Mouse (Mus musculus) cerebellum, adult 9-11 months (tissue): ENCODE data around the gene Arid2.
"Not testable (repeated sequence)": the region's sequence is repeated elsewhere in the genome, so short reads cannot be mapped to it uniquely, and the experiment has no call there.

Source experiments
- DNase-seq: peaks from one replicate; pipeline ENCODE4 v3.0.0; 2022

Gene Arid2

GRCm38 (mm10) chr15:96287369-96287975 is at the start of gene Arid2:
TSS of gene Arid2 (plus strand) at chr15:96287518.
- DNase-seq = peak; percentile 81

DNA sequence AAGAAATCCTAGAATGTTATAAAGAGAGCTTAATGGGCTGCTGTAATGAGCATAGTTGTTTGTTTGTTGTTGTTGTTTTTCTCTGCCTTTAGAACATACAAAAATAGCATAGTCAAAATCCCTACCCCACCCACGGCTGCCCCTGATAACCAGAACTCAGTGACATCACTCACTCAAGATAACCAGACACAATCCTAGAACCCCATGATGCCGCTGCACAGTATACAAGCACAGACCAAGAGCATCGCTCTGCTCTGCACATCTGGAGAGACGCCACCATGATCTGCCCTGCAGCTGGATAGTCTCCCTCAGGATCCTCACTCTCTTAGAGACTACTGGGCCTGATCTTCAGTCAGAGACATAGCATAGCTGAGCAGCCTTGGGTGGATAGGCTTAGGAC is 49.2 kb upstream of the Arid2 start:
- no peak for DNase-seq

DNA sequence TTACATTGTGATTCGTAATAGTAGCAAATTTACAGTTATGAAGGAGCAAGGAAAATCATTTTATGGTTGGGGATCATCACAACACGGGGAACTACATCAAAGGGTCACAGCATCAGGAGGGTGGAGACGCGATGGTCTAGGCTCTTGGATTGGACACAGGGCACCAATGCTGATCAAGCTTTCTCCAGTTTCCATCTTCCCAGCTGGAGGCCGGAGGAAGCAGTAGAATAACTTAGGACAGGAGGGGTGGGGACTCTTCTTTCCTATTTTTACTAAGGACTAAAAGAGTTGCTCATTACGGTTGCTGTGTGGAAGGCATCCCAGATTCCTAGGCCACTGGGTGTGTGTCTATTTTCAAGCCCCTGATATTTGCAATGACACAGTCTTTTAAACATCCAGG is 43.1 kb upstream of the Arid2 start:
- no peak for DNase-seq

GRCm38 (mm10) chr15:96244715-96245114 is 42.6 kb upstream of the Arid2 start:
- not testable (repeated sequence) for DNase-seq

DNA sequence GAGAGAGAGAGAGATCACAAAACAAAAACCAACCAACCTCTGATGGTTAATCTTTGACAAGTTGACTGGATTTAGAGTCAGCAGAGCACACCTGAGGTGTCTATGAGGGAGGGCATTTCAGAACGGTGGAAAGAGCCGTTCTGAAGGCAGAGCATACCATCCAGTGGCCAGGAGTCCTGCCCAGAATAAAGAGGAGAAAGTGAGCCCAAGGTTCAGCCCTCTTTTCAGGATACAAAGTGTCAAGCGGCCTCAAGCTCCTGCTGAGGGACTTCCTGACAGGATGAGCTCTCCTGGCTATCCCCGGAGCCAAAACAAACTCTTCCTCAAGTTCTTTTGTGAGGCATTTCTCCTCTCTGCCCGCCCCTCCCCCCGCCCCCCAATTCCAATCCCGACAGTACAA is 33.5 kb upstream of the Arid2 start:
- DNase-seq = no peak

DNA sequence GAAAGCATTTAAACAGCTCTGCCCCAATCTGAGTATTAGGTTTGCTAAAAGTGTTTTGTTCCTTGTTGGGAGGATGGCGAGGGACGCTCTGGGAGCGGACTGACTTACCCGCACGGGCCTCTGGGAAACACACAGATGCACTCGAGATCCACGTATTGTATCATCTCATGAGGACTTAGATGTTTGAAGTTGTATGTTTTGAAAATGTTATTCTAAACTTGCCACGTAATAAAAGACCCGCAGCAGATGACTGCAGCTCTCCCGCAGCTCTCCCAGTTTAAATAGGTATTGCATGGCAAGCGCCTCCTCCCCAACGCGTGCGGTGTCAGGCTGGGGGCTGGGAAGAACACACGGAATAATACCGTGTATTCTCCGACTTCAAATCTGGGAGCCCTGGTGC is 33.0 kb upstream of the Arid2 start:
- no peak for DNase-seq

DNA sequence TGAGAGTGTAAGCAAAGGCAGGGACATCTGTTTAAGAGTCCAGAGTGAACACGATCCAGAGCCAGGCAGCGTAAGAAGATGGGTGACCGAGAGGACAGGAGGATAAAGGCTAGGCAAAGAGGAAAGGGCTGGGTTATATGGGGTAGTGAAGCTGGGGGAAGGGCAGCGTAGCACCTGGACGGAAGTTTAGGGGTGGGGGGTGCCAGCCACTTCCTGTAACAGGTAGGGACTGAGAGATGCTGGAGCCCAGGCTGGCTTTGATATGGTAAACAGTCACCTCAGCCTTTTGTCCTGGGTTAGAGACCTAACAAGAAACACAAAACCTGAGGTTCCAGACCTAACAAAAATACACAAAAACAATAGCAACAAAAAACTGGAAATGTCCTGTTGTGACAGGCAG is 29.5 kb upstream of the Arid2 start:
- DNase-seq = no peak

- DNase-seq = no peak
Measured at GRCm38 (mm10) chr15:96264614-96265013, 22.7 kb upstream of the Arid2 start.

DNA sequence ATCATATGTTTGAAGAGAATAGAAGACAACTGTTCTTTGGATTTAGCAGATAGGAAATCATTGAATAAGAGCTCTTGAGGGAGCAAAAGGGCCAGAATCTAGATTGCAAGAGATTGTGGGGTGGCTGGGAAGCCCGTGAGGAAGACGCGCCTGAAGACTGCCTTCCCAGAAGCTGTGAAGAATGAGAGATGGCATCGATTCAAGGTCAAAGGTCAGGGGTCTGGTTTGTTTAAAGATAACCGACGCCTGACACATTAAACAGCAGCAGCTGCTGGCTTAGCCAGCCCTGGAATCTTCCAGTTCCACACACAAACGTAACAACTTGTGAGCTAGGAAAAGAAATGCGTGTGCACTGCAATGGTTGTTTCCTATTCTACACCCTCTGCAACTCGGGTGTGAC is 19.4 kb upstream of the Arid2 start:
- no peak for DNase-seq

- no peak for DNase-seq
Measured at GRCm38 (mm10) chr15:96268610-96269009, 18.7 kb upstream of the Arid2 start.

DNA sequence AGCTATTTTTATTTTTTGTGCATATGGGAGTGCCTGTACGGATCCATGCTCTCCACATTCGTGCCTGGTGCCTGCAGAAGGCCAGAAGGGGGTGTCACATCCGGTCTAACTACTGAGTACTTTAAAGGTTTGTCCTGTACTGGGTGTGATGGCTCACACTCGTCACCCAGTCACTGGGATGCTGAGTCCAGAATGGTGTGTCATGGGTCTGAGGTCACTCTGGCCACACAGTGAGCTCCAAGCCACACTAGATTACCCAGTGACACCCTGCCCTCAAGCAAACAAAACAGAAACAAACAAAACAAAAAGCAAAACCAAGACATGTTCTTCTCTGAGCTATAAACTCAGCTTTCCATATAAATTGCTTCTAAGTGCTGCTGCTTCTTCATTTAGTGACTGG is 17.9 kb upstream of the Arid2 start:
- no peak for DNase-seq

GRCm38 (mm10) chr15:96270272-96270880 is 16.9 kb upstream of the Arid2 start:
- DNase-seq = no peak

- DNase-seq = no peak
Measured at GRCm38 (mm10) chr15:96272356-96272755, 15.0 kb upstream of the Arid2 start.

DNA sequence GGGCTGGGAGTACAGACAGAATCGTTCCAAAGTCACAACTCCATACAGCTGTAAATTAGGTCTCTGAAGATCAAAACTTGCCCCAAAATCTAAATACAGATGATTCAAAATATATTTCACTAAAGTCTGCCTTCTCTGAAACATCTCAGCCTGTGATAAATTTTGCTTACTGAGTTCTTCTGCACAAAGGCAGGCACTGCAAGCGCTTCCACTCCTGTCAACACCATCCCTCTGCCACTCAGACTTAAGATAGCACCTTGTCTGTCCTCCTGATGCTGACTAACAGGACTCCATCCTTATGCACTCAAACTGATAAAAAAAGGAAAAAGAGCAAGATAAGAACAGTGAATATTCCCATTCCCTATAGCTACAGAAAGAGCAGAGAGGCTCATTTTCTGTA is 13.0 kb upstream of the Arid2 start:
- DNase-seq = no peak

DNA sequence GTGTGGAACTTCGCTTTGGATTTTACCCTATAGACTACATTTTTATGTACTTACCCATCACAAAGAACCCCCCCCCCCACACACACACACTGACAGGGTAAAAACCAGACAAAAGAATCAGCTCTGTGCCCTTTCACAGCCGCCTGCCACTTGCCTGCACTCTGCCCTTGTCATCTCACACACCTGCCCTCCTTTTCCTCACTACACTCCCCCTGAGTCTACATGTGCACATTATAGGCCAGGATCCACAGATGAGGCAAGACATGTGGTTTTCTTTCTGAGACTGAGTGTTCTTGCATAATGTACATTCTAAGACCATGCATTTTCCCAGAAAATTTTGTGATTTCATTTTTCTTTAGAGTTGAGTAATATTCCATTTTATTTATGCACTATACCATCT is 12.1 kb upstream of the Arid2 start:
- no peak for DNase-seq

- no peak for DNase-seq
Measured at GRCm38 (mm10) chr15:96275810-96276493, 11.4 kb upstream of the Arid2 start.

- DNase-seq = no peak
Measured at GRCm38 (mm10) chr15:96277061-96277460, 10.3 kb upstream of the Arid2 start.

GRCm38 (mm10) chr15:96281236-96281635 is 6.1 kb upstream of the Arid2 start:
- no peak for DNase-seq

DNA sequence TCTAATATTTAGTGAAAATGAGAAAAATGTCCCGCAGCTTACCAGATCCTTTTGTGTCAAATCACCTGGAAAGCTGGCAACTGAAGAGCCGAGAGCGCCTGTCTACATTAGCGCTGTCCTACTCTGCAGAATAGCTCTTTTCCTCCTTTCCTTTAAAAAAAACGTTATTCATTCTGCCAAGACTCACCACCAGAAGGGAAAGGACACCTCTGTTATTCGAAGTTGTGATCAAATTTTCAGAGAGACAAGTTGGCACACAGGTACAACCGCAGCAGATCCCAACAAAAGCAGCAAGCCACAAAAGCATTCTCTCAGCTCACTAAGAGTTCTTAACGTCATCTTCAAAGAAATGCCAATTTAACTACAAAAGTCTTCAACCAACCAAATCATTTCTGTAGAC is 4.2 kb upstream of the Arid2 start:
- no peak for DNase-seq

DNA sequence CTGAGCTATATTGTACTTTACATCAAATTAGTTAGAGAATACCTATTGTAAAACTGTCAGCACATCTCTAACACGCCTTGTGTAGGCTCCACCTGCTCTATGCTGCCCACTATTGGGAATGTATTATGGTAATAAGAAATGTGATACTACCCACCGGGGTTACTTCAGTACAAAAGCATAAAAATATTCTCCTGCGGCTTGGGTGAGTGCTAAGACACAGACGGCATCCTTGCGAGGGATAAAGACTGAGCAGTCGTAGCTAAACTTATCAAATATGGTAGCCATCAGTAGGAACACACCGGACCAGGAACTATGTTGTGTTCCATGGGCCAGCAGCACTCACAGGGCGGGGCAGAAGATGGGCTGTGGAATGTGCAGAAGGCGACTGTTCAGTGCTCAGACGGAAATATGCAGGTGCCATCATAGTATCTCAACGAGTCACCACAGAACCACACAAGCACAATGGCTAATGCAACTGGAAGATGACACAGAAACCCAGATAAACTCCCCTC is 3.3 kb upstream of the Arid2 start:
- peak; percentile 61 for DNase-seq

DNA sequence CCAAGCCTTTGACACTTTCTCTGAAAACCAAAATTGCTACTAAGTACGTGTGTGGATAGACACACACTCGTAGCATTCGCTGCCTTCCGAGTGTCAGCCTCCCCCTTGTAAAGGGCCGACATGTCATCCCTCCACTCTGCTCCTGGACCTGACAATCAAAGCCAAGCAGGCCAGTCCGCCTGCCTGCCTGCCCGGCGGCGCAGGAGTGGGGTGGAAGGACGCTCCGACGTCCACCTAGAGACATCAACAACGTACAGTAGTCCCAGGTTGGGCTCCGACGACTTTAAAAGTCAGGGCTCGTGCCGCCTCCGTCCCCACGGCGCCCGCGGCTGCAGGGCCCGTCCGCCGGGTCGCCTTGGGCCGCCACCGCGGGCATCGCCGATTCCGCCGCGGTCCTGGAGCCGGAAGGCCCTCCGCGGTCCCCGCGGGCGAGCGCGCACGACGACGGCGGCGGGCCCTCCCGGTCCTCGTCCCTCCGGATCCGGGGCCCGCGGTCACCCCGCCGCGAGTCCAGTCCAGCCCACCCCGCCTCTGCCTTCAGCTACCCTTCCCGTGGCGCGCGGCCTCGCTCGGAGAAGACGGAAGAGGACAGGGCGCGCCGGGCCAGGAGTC is 2.5 kb upstream of the Arid2 start:
- DNase-seq = no peak

DNA sequence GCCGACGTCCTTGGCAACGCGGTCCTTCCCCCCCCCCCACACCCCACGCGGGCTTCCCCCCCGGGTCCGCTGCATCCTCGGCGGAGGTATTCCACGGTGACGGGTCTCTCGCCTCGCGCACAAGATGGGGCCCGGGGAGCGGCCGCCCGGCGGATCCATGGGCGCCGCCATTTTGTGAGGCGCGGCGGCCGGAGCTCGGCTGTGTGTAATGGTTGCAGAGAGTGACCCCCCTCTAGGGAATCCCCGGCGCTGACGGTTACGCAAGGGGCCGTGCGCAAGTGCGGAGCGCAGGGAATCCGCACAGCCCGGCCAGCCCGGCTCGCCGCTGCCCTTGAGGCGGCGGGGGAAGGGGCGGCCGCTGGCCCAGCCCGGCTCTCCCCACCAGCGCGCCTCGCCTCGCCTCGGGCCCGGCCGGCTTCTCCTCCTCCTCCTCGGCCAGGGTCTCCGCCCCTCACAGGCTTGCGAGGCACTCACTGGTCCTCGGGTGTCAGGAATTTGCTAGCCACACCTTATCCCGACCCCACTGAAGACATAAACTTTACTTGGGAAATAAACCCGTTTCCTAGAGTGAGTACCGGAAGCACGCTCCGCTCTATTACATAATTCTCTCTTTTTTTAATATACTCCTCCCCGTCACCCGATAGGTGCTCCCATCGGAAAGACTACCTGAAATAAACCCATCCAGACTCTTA is 1.8 kb upstream of the Arid2 start:
- DNase-seq = peak; percentile 92
